Mouse (Mus musculus) small intestine, adult 2 months (tissue): ENCODE results near the gene Scml4.

Experiments
- CTCF ChIP-seq: fragments of 200-500 bp; IDR thresholded peaks from 2 replicates; pipeline ENCODE4 v1.5.1; 2012; ENCODE audit warnings: low read depth, mild to moderate bottlenecking, control low read depth, inconsistent platforms, low read length, moderate library complexity, mixed read lengths; ENCODE audit not compliant: insufficient replicate concordance, insufficient read length; ENCODE audit errors: extremely low read depth
- POLR2A ChIP-seq: fragments of 200-500 bp; IDR thresholded peaks from 2 replicates; pipeline ENCODE4 v1.6.1; 2012; ENCODE audit warnings: low read depth, mild to moderate bottlenecking, control low read depth, inconsistent platforms, low read length, moderate library complexity

GRCm38 (mm10) chr10:42854838-42855237 is 5.3 kb upstream of the Scml4 start:
- TF ChIP-seq CTCF (no peak), POLR2A (no peak)
